Mouse (Mus musculus): ENCODE results near the gene Fen1.

DNA sequence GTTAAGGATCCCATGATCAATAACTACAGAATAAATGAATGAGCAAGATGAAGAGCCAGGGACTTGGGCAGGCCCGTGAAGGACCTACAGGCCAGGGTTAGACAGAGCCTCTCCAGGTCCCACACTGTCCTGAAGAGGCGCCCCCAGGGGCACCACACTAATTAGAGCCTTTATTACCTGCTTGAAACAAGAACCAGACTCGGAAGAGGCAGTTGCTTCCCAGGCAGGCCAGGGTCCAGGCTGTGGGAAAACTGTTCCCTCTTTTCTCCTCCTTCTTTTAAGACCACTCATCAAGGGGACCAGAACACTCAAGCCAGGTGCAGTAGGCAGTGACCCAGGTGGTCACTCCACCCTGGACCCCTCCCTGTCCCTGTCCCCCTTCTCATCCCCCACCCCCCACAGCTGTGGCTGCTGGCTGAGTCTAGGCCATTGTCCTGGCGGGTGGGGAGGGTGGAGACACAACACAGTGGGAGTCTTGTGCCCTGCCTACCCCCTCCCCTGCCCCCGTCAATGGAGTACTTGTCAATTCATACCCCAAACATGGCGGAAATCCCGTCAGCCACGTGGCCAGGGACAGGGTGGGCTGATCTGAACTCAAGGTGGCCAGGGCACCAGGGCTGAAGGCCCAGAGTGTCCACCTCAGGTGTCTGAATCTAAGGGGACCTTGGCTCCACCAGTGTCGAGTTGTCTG is 28.5 kb upstream of the Fen1 start:
- no peak for TF ChIP-seq POLR2A (IDR thresholded peaks at IDR 0.05; ENCODE audit: insufficient read depth, low read depth, low read length)
- no peak for TF ChIP-seq CTCF (IDR thresholded peaks at IDR 0.05; ENCODE audit: insufficient read depth, low read depth, low read length)

Measured in olfactory bulb, adult 2 months (tissue).